ENCODE assay signal across 12 mouse cellular contexts in the genomic region with DNA sequence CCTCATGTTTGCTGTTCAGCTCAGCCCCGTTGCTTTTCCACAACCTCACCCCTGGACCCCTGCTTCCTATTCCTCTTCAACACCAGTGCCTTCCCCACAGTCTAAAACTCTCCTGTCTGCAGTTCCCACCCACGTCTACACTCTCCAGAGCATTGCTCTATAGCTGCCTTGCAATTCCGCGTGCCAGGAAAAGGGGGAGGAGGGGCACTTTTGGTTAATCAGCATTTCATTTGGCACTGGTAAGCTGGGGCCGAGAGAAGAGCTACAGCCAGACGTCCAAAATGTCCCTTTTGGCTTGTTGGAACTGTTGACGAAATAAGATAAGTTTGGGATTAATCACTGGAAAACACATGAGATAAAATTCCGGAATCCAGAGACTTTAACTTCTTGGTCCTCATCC.
DNase-seq lines count a peak whose midpoint lies in the region; TF ChIP-seq lines count a peak whose summit lies in the region.
"Had no signal": no experiment of that assay in that cellular context is flagged by ENCODE, and none has a peak within 500 bp of the region (broad histone marks: within the 10 kb centered on the region; RNA-seq: fewer than 3 reads in every experiment).

No protein-coding gene starts in this region.

- TF ChIP-seq CTCF in lung, adult 2 months (IDR thresholded peaks at IDR 0.05; ENCODE audit: insufficient read depth, low read length): no peak

- peak; percentile 44 to 52 for DNase-seq in lung, adult 18-20 months
- DNase-seq in lung, adult 2 months: no peak
- peak; percentile 77 to 78 for DNase-seq in heart, adult 9 months (ENCODE audit: low spot score in 2 of 2)
- peak; percentile 79 for DNase-seq in heart, postnatal 4 days
- DNase-seq in lung, postnatal 14 days: peak; percentile 40
- no peak for DNase-seq in embryo, embryonic 11 days
- no peak for DNase-seq in neural tube, embryonic 10.5 days (ENCODE audit: extremely low spot score, low spot score)
- no peak for DNase-seq in cerebellum, postnatal 4 days (ENCODE audit: low spot score in 2 of 2)
- DNase-seq: cerebellum, adult 11 months; left cerebral cortex, postnatal 4 days; thymus, adult 2 months had no signal

- no peaks in the 10 kb centered on the region for H3K4me1 ChIP-seq in lung, adult 2 months (ENCODE audit: control insufficient read depth, insufficient read depth, low read length)

- 42% methylated on average over 8 of the region's 8 CpGs for WGBS in lung, adult 2 months

- H3K4me3 ChIP-seq in lung, adult 2 months (replicated peaks; ENCODE audit: extremely low read depth, low read depth, low read length): no peak overlapping the region
- H3K4me3 ChIP-seq: neural tube, embryonic 12.5 days had no signal

- TF ChIP-seq POLR2A in lung, adult 2 months (IDR thresholded peaks at IDR 0.05; ENCODE audit: borderline replicate concordance, extremely low read depth, low read depth, low read length): no peak

Comparison
In these comparisons a context has a peak if more than half of its experiments do, and no peak if none do; other contexts are left out.
1. DNase-seq: peak in lung, adult 18-20 months (2 of 2), heart, adult 9 months (2 of 2), heart, postnatal 4 days (single experiment) and lung, postnatal 14 days (single experiment); none in lung, adult 2 months (single experiment), embryo, embryonic 11 days (single experiment), neural tube, embryonic 10.5 days (single experiment) and cerebellum, postnatal 4 days (0 of 2).